Mouse (Mus musculus) spleen, adult 2 months (tissue): Measurements from ENCODE around the gene Gm20388.

ENCODE experiments used
- CTCF ChIP-seq: fragments of 200-500 bp; IDR thresholded peaks from 2 replicates; pipeline ENCODE4 v1.5.1; 2011; ENCODE audit warnings: mild to moderate bottlenecking, inconsistent platforms; ENCODE audit not compliant: insufficient read depth, insufficient read length, insufficient replicate concordance; ENCODE audit errors: extremely low read depth
- POLR2A ChIP-seq: fragments of 200-500 bp; IDR thresholded peaks from 2 replicates; pipeline ENCODE4 v1.6.1; 2011; ENCODE audit warnings: low read depth, low read length, inconsistent platforms

- TF ChIP-seq CTCF = no peak
- TF ChIP-seq POLR2A = no peak
Measured at GRCm38 (mm10) chr8:123880271-123880670, 3969.6 kb downstream of the Gm20388 start.
